Mouse (Mus musculus) kidney, embryonic 14.5 days (tissue): ENCODE measurements around the gene Nprl3. TPM values are rescaled to one million over a fixed set of nuclear protein-coding genes. Genes with fewer than 3 reads are reported as not detected.

Source experiments
- ATAC-seq: fragments of 200-750 bp; cut with Nextera tagmentation; 2 replicates; pipeline ENCODE4 v1.8.0; 2017; ENCODE audit warnings: moderate number of reproducible peaks, mild to moderate bottlenecking, moderate TSS enrichment, moderate library complexity; ENCODE audit not compliant: low FRiP score, low TSS enrichment
- H3K27ac ChIP-seq: fragments of 300-500 bp; sonication (generic); 2 replicates; pipeline ENCODE4 v1.5.1; 2014; ENCODE audit warnings: low read depth, mild to moderate bottlenecking, low read length, moderate library complexity, mixed read lengths
- H3K27me3 ChIP-seq: fragments of 300-500 bp; sonication (generic); 2 replicates; pipeline ENCODE4 v1.6.1; 2014; ENCODE audit warnings: mild to moderate bottlenecking, low read length; ENCODE audit not compliant: control insufficient read depth, insufficient read depth
- H3K36me3 ChIP-seq: fragments of 300-500 bp; sonication (generic); 2 replicates; pipeline ENCODE4 v1.6.1; 2014; ENCODE audit warnings: low read length, mixed read lengths; ENCODE audit not compliant: control insufficient read depth, insufficient read depth
- H3K4me1 ChIP-seq: fragments of 300-500 bp; sonication (generic); 2 replicates; pipeline ENCODE4 v1.6.1; 2014; ENCODE audit warnings: low read length, mixed read lengths; ENCODE audit not compliant: control insufficient read depth, insufficient read depth
- H3K4me2 ChIP-seq: fragments of 300-500 bp; sonication (generic); replicated peaks from 2 replicates; pipeline ENCODE4 v1.6.1; 2014; ENCODE audit warnings: low read depth, mild to moderate bottlenecking, low read length
- H3K4me3 ChIP-seq: fragments of 300-500 bp; sonication (generic); 2 replicates; pipeline ENCODE4 v1.5.1; 2014; ENCODE audit warnings: mild to moderate bottlenecking, low read length
- H3K9ac ChIP-seq: fragments of 300-500 bp; sonication (generic); 2 replicates; pipeline ENCODE4 v1.6.1; 2014; ENCODE audit warnings: low read depth, mild to moderate bottlenecking, low read length, moderate library complexity
- H3K9me3 ChIP-seq: fragments of 300-500 bp; sonication (generic); 2 replicates; pipeline ENCODE4 v1.6.1; 2016; ENCODE audit warnings: low read length; ENCODE audit not compliant: control insufficient read depth
- whole genome bisulfite sequencing: fragments of 180-500 bp; shearing (Covaris S2); extraction: QIAGEN DNeasy Blood & Tissue Kit; methylation state at CpG from one replicate; pipeline ENCODE4 v1.1.7; 2014; 5-methylcytosine and 5-hydroxymethylcytosine counted together
- polyA plus RNA-seq: library from polyadenylated mRNA; unstranded; fragments of >200 nt; fragmentation: Nextera tagmentation; extraction: Ambion mirVana; gene quantifications from 2 replicates; pipeline ENCODE4 v1.2.1, GENCODE M21; 2014

Nprl3 gene
- polyA plus RNA-seq, 1 experiment from 2014 or later, result 45.5 TPM

DNA sequence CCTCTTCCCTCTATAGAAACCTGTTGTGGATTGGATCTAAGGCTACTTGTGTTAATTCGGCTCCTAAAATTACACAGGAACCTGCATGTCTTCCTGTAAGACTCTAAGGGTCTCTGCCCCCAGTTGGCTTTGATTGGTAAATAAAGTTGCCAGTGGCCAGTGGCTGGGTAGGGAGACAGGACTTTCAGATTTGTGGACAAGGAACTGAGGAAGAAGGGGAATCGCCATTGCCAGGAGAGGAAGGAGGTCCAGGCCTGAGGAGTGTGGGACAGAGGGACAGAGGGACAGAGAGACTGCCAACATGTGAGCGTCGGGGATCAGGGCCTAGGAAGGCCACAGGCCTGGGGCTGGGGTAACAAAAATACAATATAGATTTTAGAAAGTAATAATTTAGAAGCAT is 86.3 kb downstream of the Nprl3 start:
- H3K9me3 ChIP-seq, result no peaks in the 10 kb centered on the region
- H3K4me1 ChIP-seq, result no peaks in the 10 kb centered on the region
- WGBS, result 78% methylated on average over 4 of the region's 4 CpGs
- no peak overlapping the region for H3K4me3 ChIP-seq
- no peak for ATAC-seq
- H3K27ac ChIP-seq, result no peak overlapping the region
- no peaks in the 10 kb centered on the region for H3K27me3 ChIP-seq
- H3K36me3 ChIP-seq, result no peaks in the 10 kb centered on the region
- H3K4me2 ChIP-seq, result no peak overlapping the region
- H3K9ac ChIP-seq, result no peak overlapping the region

DNA sequence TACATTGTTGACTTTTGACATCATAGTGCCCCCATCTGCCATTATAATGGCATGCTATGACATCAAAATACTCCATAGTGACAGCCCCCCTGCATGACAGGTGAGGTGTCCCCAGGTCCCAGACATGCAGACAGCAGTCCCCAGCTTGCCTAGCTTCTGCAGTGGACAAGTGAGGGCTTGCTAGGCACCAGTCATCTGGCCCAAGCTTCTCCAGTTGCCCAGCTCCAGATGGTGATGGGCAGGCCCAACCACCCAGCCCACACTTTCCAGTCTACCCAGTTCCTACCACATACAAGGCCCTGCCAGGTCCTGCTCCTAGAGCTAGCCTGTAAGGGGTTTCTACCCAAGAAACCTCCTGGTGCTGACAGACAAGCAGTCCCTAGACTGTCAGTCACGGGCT is 89.0 kb downstream of the Nprl3 start:
- no peaks in the 10 kb centered on the region for H3K4me1 ChIP-seq
- no peaks in the 10 kb centered on the region for H3K36me3 ChIP-seq
- H3K27me3 ChIP-seq, result no peaks in the 10 kb centered on the region
- H3K9me3 ChIP-seq, result no peaks in the 10 kb centered on the region
- no peak overlapping the region for H3K9ac ChIP-seq
- WGBS, result 77% methylated on average over 1 of the region's 1 CpGs
- H3K4me2 ChIP-seq, result no peak overlapping the region
- H3K4me3 ChIP-seq, result no peak overlapping the region
- no peak overlapping the region for H3K27ac ChIP-seq
- no peak for ATAC-seq

Other genes starting within 250 kb of the Nprl3 start
- gene Il9r, start 67.4 kb downstream of the Nprl3 start, polyA plus RNA-seq, result not detected in 2 replicates
- 71.7 and 90.6 TPM in 2 replicates for gene Snrnp25, start 62.3 kb downstream of the Nprl3 start, polyA plus RNA-seq
- 28.0 and 39.5 TPM in 2 replicates for gene Rhbdf1, start 45.4 kb downstream of the Nprl3 start, polyA plus RNA-seq
- gene Mpg, start 41.2 kb downstream of the Nprl3 start, polyA plus RNA-seq, result 35.6 and 39.8 TPM in 2 replicates
- gene Hba-x, start 8.7 kb upstream of the Nprl3 start, polyA plus RNA-seq, result 87.6 and 90.7 TPM in 2 replicates
- gene Hba-a1, start 15.8 kb upstream of the Nprl3 start, polyA plus RNA-seq, result 2,390 and 2,705 TPM in 2 replicates
- 0.69 and 1.6 TPM in 2 replicates for gene Hbq1b, start 19.3 kb upstream of the Nprl3 start, polyA plus RNA-seq
- 5,998 and 6,905 TPM in 2 replicates for gene Hba-a2, start 28.8 kb upstream of the Nprl3 start, polyA plus RNA-seq
- gene Hbq1a, start 32.4 kb upstream of the Nprl3 start, polyA plus RNA-seq, result 0.77 TPM in 1 of 2 replicates, not detected in the other
- gene Sh3pxd2b, start 80.1 kb upstream of the Nprl3 start, polyA plus RNA-seq, result 19.1 and 25.2 TPM in 2 replicates
- gene Ubtd2, start 187.7 kb upstream of the Nprl3 start, polyA plus RNA-seq, result 47.9 and 61.5 TPM in 2 replicates